Mouse (Mus musculus) stomach, embryonic 16.5 days (tissue): ENCODE results near the gene Paqr8. TPM values are rescaled to one million over a fixed set of nuclear protein-coding genes. Genes with fewer than 3 reads are reported as not detected.

Experiments
- ATAC-seq: fragments of 200-750 bp; cut with Nextera tagmentation; 2 replicates; pipeline ENCODE4 v1.8.0; 2017; ENCODE audit warnings: moderate number of reproducible peaks, moderate TSS enrichment; ENCODE audit not compliant: insufficient read depth, low FRiP score
- H3K27ac ChIP-seq: fragments of 300-500 bp; sonication (generic); 2 replicates; pipeline ENCODE4 v1.5.1; 2014; ENCODE audit warnings: low read length
- H3K27me3 ChIP-seq: fragments of 300-500 bp; sonication (generic); 2 replicates; pipeline ENCODE4 v1.6.1; 2014; ENCODE audit warnings: low read length, control low read depth, mixed read lengths; ENCODE audit not compliant: control insufficient read depth, insufficient read depth
- H3K36me3 ChIP-seq: fragments of 300-500 bp; sonication (generic); 2 replicates; pipeline ENCODE4 v1.6.1; 2014; ENCODE audit warnings: low read length; ENCODE audit not compliant: control insufficient read depth, insufficient read depth
- H3K4me1 ChIP-seq: fragments of 300-500 bp; sonication (generic); 2 replicates; pipeline ENCODE4 v1.6.1; 2014; ENCODE audit warnings: low read length, control low read depth, mixed read lengths; ENCODE audit not compliant: control insufficient read depth, insufficient read depth
- H3K4me2 ChIP-seq: fragments of 300-500 bp; sonication (generic); 2 replicates; pipeline ENCODE4 v1.6.1; 2014; ENCODE audit warnings: low read depth, low read length, mixed read lengths
- H3K4me3 ChIP-seq: fragments of 300-500 bp; sonication (generic); replicated peaks from 2 replicates; pipeline ENCODE4 v1.5.1; 2014; ENCODE audit warnings: mild to moderate bottlenecking, low read length
- H3K9ac ChIP-seq: fragments of 300-500 bp; sonication (generic); 2 replicates; pipeline ENCODE4 v1.6.1; 2014; ENCODE audit warnings: low read length
- H3K9me3 ChIP-seq: fragments of 300-500 bp; sonication (generic); replicated peaks from 2 replicates; pipeline ENCODE4 v1.6.1; 2016; ENCODE audit warnings: low read length, control low read depth; ENCODE audit not compliant: control insufficient read depth
- WGBS: fragments of 180-500 bp; shearing (Covaris S2); extraction: QIAGEN DNeasy Blood & Tissue Kit; methylation state at CpG from one replicate; pipeline ENCODE4 v1.1.7; 2014; 5-methylcytosine and 5-hydroxymethylcytosine counted together
- polyA plus RNA-seq: library from polyadenylated mRNA; unstranded; fragments of >200 nt; fragmentation: Nextera tagmentation; extraction: Ambion mirVana; gene quantifications from 2 replicates; pipeline ENCODE4 v1.2.1, GENCODE M21; 2015

The Paqr8 gene
- polyA plus RNA-seq, result 14.6 and 19.8 TPM in 2 replicates

GRCm38 (mm10) chr1:20890404-20890921 is at the start of gene Paqr8:
Gene Paqr8 (plus strand): TSS chr1:20890606.
- H3K27ac ChIP-seq, result peak within 1 kb of the TSS; percentile 84

GRCm38 (mm10) chr1:20856924-20857902 is 33.2 kb upstream of the Paqr8 start:
- H3K9ac ChIP-seq, result no peak overlapping the region
- WGBS, result 77% methylated on average over 7 of the region's 7 CpGs
- H3K27ac ChIP-seq, result peak overlapping the region; percentile 61
- H3K4me1 ChIP-seq, result no peaks in the 10 kb centered on the region
- no peak overlapping the region for H3K4me3 ChIP-seq
- H3K36me3 ChIP-seq, result no peaks in the 10 kb centered on the region
- H3K9me3 ChIP-seq, result no peaks in the 10 kb centered on the region
- no peaks in the 10 kb centered on the region for H3K27me3 ChIP-seq
- ATAC-seq, result peak; percentile 77; the same call in 1 of the 2 replicates
- H3K4me2 ChIP-seq, result no peak overlapping the region

More at GRCm38 (mm10) chr1:20890404-20890921, at the start of gene Paqr8:
- peak; percentile 98 for ATAC-seq
- peaks cover 12% of the 10 kb centered on the region; the same call in 1 of the 2 replicates for H3K4me1 ChIP-seq
- H3K9ac ChIP-seq, result peak within 1 kb of the TSS; percentile 85
- H3K4me3 ChIP-seq, result peak within 1 kb of the TSS; percentile 86
- H3K36me3 ChIP-seq, result no peaks in the 10 kb centered on the region
- peak within 1 kb of the TSS; percentile 87 for H3K4me2 ChIP-seq
- no peaks in the 10 kb centered on the region for H3K27me3 ChIP-seq
- WGBS, result under 1% methylated on average over 34 of the region's 37 CpGs
- H3K9me3 ChIP-seq, result no peaks in the 10 kb centered on the region

GRCm38 (mm10) chr1:20860775-20861174 is 29.6 kb upstream of the Paqr8 start:
- H3K27ac ChIP-seq, result no peak overlapping the region
- ATAC-seq, result no peak
- no peak overlapping the region for H3K4me3 ChIP-seq
- no peak overlapping the region for H3K4me2 ChIP-seq
- H3K36me3 ChIP-seq, result no peaks in the 10 kb centered on the region
- H3K4me1 ChIP-seq, result 0 out of 2 replicates have a peak, but pooled peaks cover 8% of the 10 kb centered on the region
- 66% methylated on average over 3 of the region's 3 CpGs for WGBS
- no peak overlapping the region for H3K9ac ChIP-seq
- no peaks in the 10 kb centered on the region for H3K27me3 ChIP-seq
- H3K9me3 ChIP-seq, result no peaks in the 10 kb centered on the region

DNA sequence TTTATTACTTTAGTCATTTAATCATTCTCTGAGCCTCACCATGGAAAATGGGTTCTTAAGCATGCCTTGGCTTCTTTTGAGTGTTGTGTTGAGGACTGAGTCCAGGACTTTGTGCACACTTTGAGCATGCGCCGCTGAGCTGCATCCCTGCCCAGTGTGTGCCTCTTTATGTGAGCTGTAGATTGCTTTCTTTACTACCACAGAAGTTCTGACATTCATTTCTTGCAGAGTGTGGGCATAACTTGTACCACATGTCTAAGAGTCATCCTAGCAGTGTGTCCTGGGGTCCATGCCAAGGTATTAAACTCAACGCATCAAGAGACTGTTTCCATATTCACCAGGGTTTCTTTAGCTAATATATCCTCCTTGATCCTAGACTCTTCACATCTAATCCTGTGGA is 28.5 kb upstream of the Paqr8 start:
- H3K4me2 ChIP-seq, result no peak overlapping the region
- H3K4me3 ChIP-seq, result no peak overlapping the region
- H3K27me3 ChIP-seq, result no peaks in the 10 kb centered on the region
- no peak overlapping the region for H3K9ac ChIP-seq
- no peaks in the 10 kb centered on the region for H3K9me3 ChIP-seq
- H3K27ac ChIP-seq, result no peak overlapping the region
- no peaks in the 10 kb centered on the region for H3K36me3 ChIP-seq
- H3K4me1 ChIP-seq, result 0 out of 2 replicates have a peak, but pooled peaks cover 8% of the 10 kb centered on the region
- 70% methylated on average over 3 of the region's 3 CpGs for WGBS
- ATAC-seq, result no peak

DNA sequence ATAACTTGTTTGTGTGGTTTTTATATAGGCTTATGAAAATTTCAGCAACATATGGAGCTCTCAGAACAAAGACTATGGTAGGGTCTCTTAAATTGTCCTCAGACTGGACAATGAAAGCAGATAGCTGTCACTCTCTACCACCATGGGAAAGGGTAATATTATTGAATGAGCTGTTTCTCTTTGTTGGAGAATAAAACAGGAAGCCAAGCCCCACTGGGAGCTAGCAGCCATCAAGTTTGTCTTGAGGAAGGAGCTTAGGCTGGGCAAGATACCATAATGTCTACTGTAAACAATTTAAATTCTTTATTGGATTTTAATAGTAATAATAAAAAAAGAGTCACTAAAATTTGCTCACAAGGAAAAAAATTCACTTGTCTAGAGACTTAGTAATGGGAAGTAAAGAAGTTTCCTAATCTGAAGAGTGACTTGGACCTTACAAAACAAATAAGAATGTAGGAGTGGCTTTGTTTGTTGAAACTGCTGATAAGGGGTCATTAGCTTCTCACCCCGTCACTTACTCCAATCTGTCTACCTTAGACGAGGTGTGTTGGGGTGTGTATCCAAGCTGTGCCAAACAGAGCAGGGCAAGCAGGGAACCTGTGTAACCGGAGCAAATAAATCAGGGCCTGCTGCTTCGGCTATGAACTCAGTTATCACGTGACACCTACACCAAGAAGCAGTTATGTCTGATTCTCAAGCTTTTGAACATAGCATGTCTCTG is 26.8 kb upstream of the Paqr8 start:
- no peak overlapping the region for H3K9ac ChIP-seq
- H3K36me3 ChIP-seq, result no peaks in the 10 kb centered on the region
- WGBS, result 22% methylated on average over 5 of the region's 5 CpGs
- peak; percentile 94 for ATAC-seq
- no peaks in the 10 kb centered on the region for H3K27me3 ChIP-seq
- no peak overlapping the region for H3K4me3 ChIP-seq
- peak overlapping the region; percentile 76 for H3K27ac ChIP-seq
- 0 out of 2 replicates have a peak, but pooled peaks cover 12% of the 10 kb centered on the region for H3K4me1 ChIP-seq
- H3K9me3 ChIP-seq, result no peaks in the 10 kb centered on the region
- no peak overlapping the region for H3K4me2 ChIP-seq

- Histone ChIP-seq H3K9ac (no peak overlapping the region), H3K27me3 (no peaks in the 10 kb centered on the region), H3K9me3 (no peaks in the 10 kb centered on the region), H3K27ac (no peak overlapping the region), H3K4me2 (no peak overlapping the region), H3K4me3 (no peak overlapping the region), H3K36me3 (no peaks in the 10 kb centered on the region), H3K4me1 (0 out of 2 replicates have a peak, but pooled peaks cover 12% of the 10 kb centered on the region)
- ATAC-seq, result no peak
- WGBS, result 48% methylated on average over 8 of the region's 8 CpGs
Observed at GRCm38 (mm10) chr1:20867241-20867902, 23.0 kb upstream of the Paqr8 start.

GRCm38 (mm10) chr1:20868036-20868435 is 22.4 kb upstream of the Paqr8 start:
- Histone ChIP-seq H3K36me3 (no peaks in the 10 kb centered on the region), H3K9ac (no peak overlapping the region), H3K4me2 (no peak overlapping the region), H3K4me3 (no peak overlapping the region), H3K27me3 (no peaks in the 10 kb centered on the region), H3K27ac (no peak overlapping the region), H3K4me1 (0 out of 2 replicates have a peak, but pooled peaks cover 9% of the 10 kb centered on the region), H3K9me3 (no peaks in the 10 kb centered on the region)
- 67% methylated on average over 9 of the region's 9 CpGs for WGBS
- no peak for ATAC-seq

DNA sequence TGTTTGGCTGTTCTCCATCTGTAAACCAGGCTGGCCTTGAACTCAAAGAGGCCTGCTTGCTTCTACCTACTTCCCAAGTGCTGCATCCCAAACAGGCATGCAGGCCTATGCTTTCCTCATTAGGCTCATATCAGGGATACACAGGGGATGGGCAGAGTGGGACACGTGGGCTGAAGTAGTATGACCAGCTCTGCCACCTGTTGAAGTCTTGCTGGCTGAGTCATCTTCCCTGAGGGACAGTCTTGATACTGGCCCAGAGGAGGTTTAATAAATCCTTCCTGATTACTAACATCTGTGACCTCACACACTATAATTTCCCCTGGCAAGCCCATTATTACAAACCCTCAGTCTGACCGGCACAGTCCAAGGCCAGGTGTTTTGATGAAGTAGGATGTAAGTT is 19.5 kb upstream of the Paqr8 start:
- Histone ChIP-seq H3K27ac (no peak overlapping the region), H3K9me3 (no peaks in the 10 kb centered on the region), H3K27me3 (no peaks in the 10 kb centered on the region), H3K4me3 (no peak overlapping the region), H3K4me2 (no peak overlapping the region), H3K36me3 (no peaks in the 10 kb centered on the region), H3K4me1 (0 out of 2 replicates have a peak, but pooled peaks cover 4% of the 10 kb centered on the region), H3K9ac (no peak overlapping the region)
- WGBS, result 60% methylated on average over 2 of the region's 2 CpGs
- ATAC-seq, result peak; percentile 68; the same call in 1 of the 2 replicates
